Mouse (Mus musculus): ENCODE results near the gene Tlr2.

The Tlr2 gene

GRCm38 (mm10) chr3:83828145-83828611 lies 13.4 kb downstream of the Tlr2 start:
- no peak for DNase-seq (ENCODE audit: low spot score in 2 of 2)

- DNase-seq (ENCODE audit: low spot score in 2 of 2) = no peak
Measured at GRCm38 (mm10) chr3:83827684-83828083, 13.9 kb downstream of the Tlr2 start.

GRCm38 (mm10) chr3:83823774-83824173 lies 17.8 kb downstream of the Tlr2 start:
- no peak for DNase-seq (ENCODE audit: low spot score in 2 of 2)

- no peak for DNase-seq (ENCODE audit: low spot score in 2 of 2)
Measured at GRCm38 (mm10) chr3:83816372-83816925, 25.1 kb downstream of the Tlr2 start.

- no peak for DNase-seq (ENCODE audit: low spot score in 2 of 2)
Measured at GRCm38 (mm10) chr3:83812863-83813262, 28.7 kb downstream of the Tlr2 start.

GRCm38 (mm10) chr3:83811987-83812386 lies 29.6 kb downstream of the Tlr2 start:
- DNase-seq (ENCODE audit: low spot score in 2 of 2) = no peak

GRCm38 (mm10) chr3:83808483-83808882 lies 33.1 kb downstream of the Tlr2 start:
- DNase-seq (ENCODE audit: low spot score in 2 of 2) = no peak

- DNase-seq (ENCODE audit: low spot score in 2 of 2) = no peak
Measured at GRCm38 (mm10) chr3:83801649-83802155, 39.9 kb downstream of the Tlr2 start.

- no peak for DNase-seq (ENCODE audit: low spot score in 2 of 2)
Measured at GRCm38 (mm10) chr3:83799486-83799885, 42.1 kb downstream of the Tlr2 start.

GRCm38 (mm10) chr3:83797828-83798227 lies 43.7 kb downstream of the Tlr2 start:
- DNase-seq (ENCODE audit: low spot score in 2 of 2) = peak in 1 of 2 experiments; percentile 34

- no peak for DNase-seq (ENCODE audit: low spot score in 2 of 2)
Measured at GRCm38 (mm10) chr3:83797098-83797497, 44.5 kb downstream of the Tlr2 start.

GRCm38 (mm10) chr3:83791444-83791843 lies 50.1 kb downstream of the Tlr2 start:
- DNase-seq (ENCODE audit: low spot score in 2 of 2) = no peak

GRCm38 (mm10) chr3:83789651-83790451 lies 51.7 kb downstream of the Tlr2 start:
- no peak for DNase-seq (ENCODE audit: low spot score in 2 of 2)

GRCm38 (mm10) chr3:83787776-83788305 lies 53.7 kb downstream of the Tlr2 start:
- no peak for DNase-seq (ENCODE audit: low spot score in 2 of 2)

GRCm38 (mm10) chr3:83787086-83787485 lies 54.5 kb downstream of the Tlr2 start:
- no peak for DNase-seq (ENCODE audit: low spot score in 2 of 2)

Data from left cerebral cortex, adult 9 months (tissue).